Mouse (Mus musculus): ENCODE data around the gene Nr2f1. TPM values are rescaled to one million over a fixed set of nuclear protein-coding genes. Genes with fewer than 3 reads are reported as not detected.

Nr2f1 gene
- polyA plus RNA-seq, 1 experiment, result 5.6 TPM

- no peak for DNase-seq
- H3K4me1 ChIP-seq (ENCODE audit: control insufficient read depth, insufficient read depth, low read length), result no peaks in the 10 kb centered on the region
- H3K27ac ChIP-seq (ENCODE audit: insufficient read depth, low read depth, low read length), result no peak overlapping the region
- H3K36me3 ChIP-seq (ENCODE audit: control insufficient read depth, insufficient read depth, low read length), result no peaks in the 10 kb centered on the region
- H3K4me3 ChIP-seq (ENCODE audit: insufficient read depth, low read depth, low read length), result no peak overlapping the region
- peaks cover 1% of the 10 kb centered on the region; the same call in 1 of the 2 replicates for H3K27me3 ChIP-seq (replicated peaks; ENCODE audit: control insufficient read depth, insufficient read depth, low read length)
- TF ChIP-seq POLR2A (IDR thresholded peaks at IDR 0.05; ENCODE audit: low read depth, low read length) (no peak), CTCF (conservative IDR thresholded peaks at IDR 0.05; ENCODE audit: insufficient read depth, insufficient read length, low read depth, low read length) (no peak)
These were observed 5.9 kb upstream of the Nr2f1 start for GRCm38 (mm10) chr13:78205426-78205825.

GRCm38 (mm10) chr13:78203348-78204061, 3.9 kb upstream of the Nr2f1 start:
- no peaks in the 10 kb centered on the region for H3K4me1 ChIP-seq (ENCODE audit: control insufficient read depth, insufficient read depth, low read length)
- H3K4me3 ChIP-seq (ENCODE audit: insufficient read depth, low read depth, low read length), result peak overlapping the region; percentile 67
- no peaks in the 10 kb centered on the region for H3K36me3 ChIP-seq (ENCODE audit: control insufficient read depth, insufficient read depth, low read length)
- TF ChIP-seq CTCF (conservative IDR thresholded peaks at IDR 0.05; ENCODE audit: insufficient read depth, insufficient read length, low read depth, low read length) (no peak), POLR2A (IDR thresholded peaks at IDR 0.05; ENCODE audit: low read depth, low read length) (no peak)
- peaks cover 2% of the 10 kb centered on the region; the same call in 1 of the 2 replicates for H3K27me3 ChIP-seq (replicated peaks; ENCODE audit: control insufficient read depth, insufficient read depth, low read length)
- 2% methylated on average over 37 of the region's 37 CpGs for WGBS
- peak overlapping the region; percentile 35; the same call in 1 of the 2 replicates for H3K27ac ChIP-seq (ENCODE audit: insufficient read depth, low read depth, low read length)
- DNase-seq, result no peak

GRCm38 (mm10) chr13:78202574-78203347, 3.2 kb upstream of the Nr2f1 start:
- peaks cover 2% of the 10 kb centered on the region; the same call in 1 of the 2 replicates for H3K27me3 ChIP-seq (replicated peaks; ENCODE audit: control insufficient read depth, insufficient read depth, low read length)
- under 1% methylated on average over 47 of the region's 47 CpGs for WGBS
- H3K4me1 ChIP-seq (ENCODE audit: control insufficient read depth, insufficient read depth, low read length), result no peaks in the 10 kb centered on the region
- no peaks in the 10 kb centered on the region for H3K36me3 ChIP-seq (ENCODE audit: control insufficient read depth, insufficient read depth, low read length)
- H3K4me3 ChIP-seq (ENCODE audit: insufficient read depth, low read depth, low read length), result peak overlapping the region; percentile 67
- H3K27ac ChIP-seq (ENCODE audit: insufficient read depth, low read depth, low read length), result peak overlapping the region; percentile 35; the same call in 1 of the 2 replicates
- TF ChIP-seq POLR2A (IDR thresholded peaks at IDR 0.05; ENCODE audit: low read depth, low read length) (no peak), CTCF (conservative IDR thresholded peaks at IDR 0.05; ENCODE audit: insufficient read depth, insufficient read length, low read depth, low read length) (no peak)
- no peak for DNase-seq

GRCm38 (mm10) chr13:78201871-78202565, 2.5 kb upstream of the Nr2f1 start:
- Histone ChIP-seq H3K27me3 (replicated peaks; ENCODE audit: control insufficient read depth, insufficient read depth, low read length) (peaks cover 2% of the 10 kb centered on the region; the same call in 1 of the 2 replicates), H3K27ac (ENCODE audit: insufficient read depth, low read depth, low read length) (no peak overlapping the region), H3K4me3 (ENCODE audit: insufficient read depth, low read depth, low read length) (peak overlapping the region; percentile 45), H3K4me1 (ENCODE audit: control insufficient read depth, insufficient read depth, low read length) (no peaks in the 10 kb centered on the region), H3K36me3 (ENCODE audit: control insufficient read depth, insufficient read depth, low read length) (no peaks in the 10 kb centered on the region)
- 2% methylated on average over 22 of the region's 22 CpGs for WGBS
- TF ChIP-seq CTCF (conservative IDR thresholded peaks at IDR 0.05; ENCODE audit: insufficient read depth, insufficient read length, low read depth, low read length), result no peak
- no peak for TF ChIP-seq POLR2A (IDR thresholded peaks at IDR 0.05; ENCODE audit: low read depth, low read length)
- DNase-seq, result no peak

- Histone ChIP-seq H3K4me3 (ENCODE audit: insufficient read depth, low read depth, low read length) (peak overlapping the region; percentile 45; the same call in 1 of the 2 replicates), H3K4me1 (ENCODE audit: control insufficient read depth, insufficient read depth, low read length) (no peaks in the 10 kb centered on the region), H3K27me3 (replicated peaks; ENCODE audit: control insufficient read depth, insufficient read depth, low read length) (peaks cover 2% of the 10 kb centered on the region; the same call in 1 of the 2 replicates), H3K36me3 (ENCODE audit: control insufficient read depth, insufficient read depth, low read length) (no peaks in the 10 kb centered on the region), H3K27ac (ENCODE audit: insufficient read depth, low read depth, low read length) (no peak overlapping the region)
- DNase-seq, result peak; percentile 84
- 2% methylated on average over 30 of the region's 30 CpGs for WGBS
- TF ChIP-seq CTCF (conservative IDR thresholded peaks at IDR 0.05; ENCODE audit: insufficient read depth, insufficient read length, low read depth, low read length), result peak; percentile 72
- TF ChIP-seq POLR2A (IDR thresholded peaks at IDR 0.05; ENCODE audit: low read depth, low read length), result no peak
These were observed 1.7 kb upstream of the Nr2f1 start for GRCm38 (mm10) chr13:78200991-78201870.

- no peaks in the 10 kb centered on the region for H3K4me1 ChIP-seq (ENCODE audit: control insufficient read depth, insufficient read depth, low read length)
- WGBS, result under 1% methylated on average over 9 of the region's 9 CpGs
- H3K4me3 ChIP-seq (ENCODE audit: insufficient read depth, low read depth, low read length), result peak overlapping the region; percentile 30; the same call in 1 of the 2 replicates
- no peak overlapping the region for H3K27ac ChIP-seq (ENCODE audit: insufficient read depth, low read depth, low read length)
- TF ChIP-seq CTCF (conservative IDR thresholded peaks at IDR 0.05; ENCODE audit: insufficient read depth, insufficient read length, low read depth, low read length) (no peak), POLR2A (IDR thresholded peaks at IDR 0.05; ENCODE audit: low read depth, low read length) (no peak)
- no peaks in the 10 kb centered on the region for H3K36me3 ChIP-seq (ENCODE audit: control insufficient read depth, insufficient read depth, low read length)
- peaks cover 1% of the 10 kb centered on the region; the same call in 1 of the 2 replicates for H3K27me3 ChIP-seq (replicated peaks; ENCODE audit: control insufficient read depth, insufficient read depth, low read length)
- DNase-seq, result peak; percentile 21
These were observed 850 bp upstream of the Nr2f1 start for GRCm38 (mm10) chr13:78200407-78200806.

All from kidney, adult 2 months (tissue).